ENCODE assay signal across 8 mouse cellular contexts in the genomic region with DNA sequence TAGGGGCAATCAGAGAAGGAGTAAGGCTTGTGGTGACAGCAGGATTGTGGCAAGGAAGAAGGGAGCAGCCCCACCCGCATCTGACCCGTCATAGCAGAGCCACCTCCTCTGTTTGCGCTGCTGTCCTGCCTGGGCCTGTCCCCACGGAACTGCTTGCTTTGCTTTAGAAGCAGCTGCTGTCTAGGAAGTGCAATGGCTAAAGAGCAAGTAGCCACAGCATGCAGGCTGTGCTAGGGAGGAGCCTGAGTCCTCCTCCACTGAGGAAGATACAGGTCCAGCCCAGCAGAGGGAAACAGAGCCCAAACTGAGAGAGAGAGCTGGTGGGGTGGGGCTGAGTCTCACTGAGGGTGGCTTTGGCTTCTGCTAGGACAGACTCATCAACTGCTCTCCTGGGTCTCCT. TPM values are rescaled to one million over a fixed set of nuclear protein-coding genes. Genes with fewer than 3 reads are reported as not detected.
DNase-seq lines count a peak whose midpoint lies in the region; ATAC-seq and TF ChIP-seq lines count a peak whose summit lies in the region.
"Had no signal": no experiment of that assay in that cellular context is flagged by ENCODE, and none has a peak within 500 bp of the region (broad histone marks: within the 10 kb centered on the region; RNA-seq: fewer than 3 reads in every experiment).

No protein-coding gene starts in this region.

- peaks cover 12% of the 10 kb centered on the region for H3K27me3 ChIP-seq in E14TG2a.4 (ENCODE audit: insufficient read depth, low read length)

- no peak for TF ChIP-seq CTCF in E14TG2a.4 (conservative IDR thresholded peaks at IDR 0.05; ENCODE audit: low read length)

- ATAC-seq in megakaryocyte, adult 5-6 weeks (ENCODE audit: poor library complexity, severe bottlenecking) = peak; percentile 45

- DNase-seq in kidney, postnatal 10 days = peak; percentile 58
- no peak for DNase-seq in kidney, postnatal 36 days
- DNase-seq in embryo, embryonic 10.5 days (ENCODE audit: low spot score) = peak; percentile 12
- DNase-seq in left cerebral cortex, postnatal 36 days (ENCODE audit: low spot score in 2 of 2) = no peak
- DNase-seq in spleen, adult 12 weeks (ENCODE audit: low spot score) = no peak
- DNase-seq: adrenal gland, postnatal 36 days had no signal

- no peaks in the 10 kb centered on the region for H3K9me3 ChIP-seq in E14TG2a.4 (ENCODE audit: low read length)

- H3K4me1 ChIP-seq in E14TG2a.4 (replicated peaks; ENCODE audit: low read depth, low read length) = peaks cover 38% of the 10 kb centered on the region

- intact Hi-C loops in left cerebral cortex, postnatal 36 days (cut with DNase I) = no loop called here

- H3K4me3 ChIP-seq in E14TG2a.4 (replicated peaks; ENCODE audit: low read length) = peak overlapping the region; percentile 30; the same call in 1 of the 2 replicates

- no peaks in the 10 kb centered on the region for H3K36me3 ChIP-seq in E14TG2a.4 (ENCODE audit: insufficient read depth, low read length)

RNA-seq across cellular contexts. Expression of gene Tmem214, which starts 4.0 kb away (rescaled TPM):
- 11.9 and 20.2 TPM in 2 replicates for total RNA-seq in megakaryocyte, adult 5-6 weeks (2015)
- 14.0 and 16.9 TPM in 2 replicates for total RNA-seq in megakaryocyte, adult 5-6 weeks (2017)
- 10 to 100 TPM; 51.9 to 79.5 TPM for total RNA-seq in left cerebral cortex, postnatal 36 days (2021)

RNA-seq across cellular contexts. Expression of gene Agbl5, which starts 24.6 kb away (rescaled TPM):
- 5.7 and 7.1 TPM in 2 replicates for total RNA-seq in megakaryocyte, adult 5-6 weeks (2015)
- 3.6 and 3.9 TPM in 2 replicates for total RNA-seq in megakaryocyte, adult 5-6 weeks (2017)
- total RNA-seq in left cerebral cortex, postnatal 36 days (2021) = 10 to 100 TPM; 13.5 to 20.2 TPM

RNA-seq across cellular contexts. Expression of gene Ost4, which starts 43.7 kb away (rescaled TPM):
- total RNA-seq in megakaryocyte, adult 5-6 weeks (2015) = 342 and 413 TPM in 2 replicates
- 286 and 294 TPM in 2 replicates for total RNA-seq in megakaryocyte, adult 5-6 weeks (2017)
- 10 to 100 TPM; 82.6 to 97.0 TPM for total RNA-seq in left cerebral cortex, postnatal 36 days (2021)

RNA-seq across cellular contexts. Expression of gene Emilin1, which starts 49.4 kb away (rescaled TPM):
- 20.2 and 20.3 TPM in 2 replicates for total RNA-seq in megakaryocyte, adult 5-6 weeks (2015)
- total RNA-seq in megakaryocyte, adult 5-6 weeks (2017) = 25.5 and 35.5 TPM in 2 replicates
- 1 to 10 TPM; 1.7 to 5.1 TPM for total RNA-seq in left cerebral cortex, postnatal 36 days (2021)

RNA-seq across cellular contexts. Expression of gene Mapre3, which starts 49.4 kb away (rescaled TPM):
- total RNA-seq in megakaryocyte, adult 5-6 weeks (2015) = 0.25 and 0.98 TPM in 2 replicates
- total RNA-seq in megakaryocyte, adult 5-6 weeks (2017) = 0.26 and 0.41 TPM in 2 replicates
- total RNA-seq in left cerebral cortex, postnatal 36 days (2021) = 100 to 1,000 TPM; 223 to 238 TPM

Comparison
In these comparisons a context has a peak if more than half of its experiments do, and no peak if none do; other contexts are left out.
1. DNase-seq: peak in kidney, postnatal 10 days (single experiment) and embryo, embryonic 10.5 days (single experiment); none in kidney, postnatal 36 days (0 of 2), left cerebral cortex, postnatal 36 days (0 of 2) and spleen, adult 12 weeks (single experiment).